Mouse (Mus musculus) kidney, adult 2 months (tissue): Measurements from ENCODE around the gene Hnrnpa3.

Source experiments
- CTCF ChIP-seq: fragments of 200-500 bp; conservative IDR thresholded peaks from 2 replicates; pipeline ENCODE4 v1.5.1; 2011; ENCODE audit warnings: low read depth, mild to moderate bottlenecking, control low read depth, low read length, moderate library complexity, mixed read lengths; ENCODE audit not compliant: insufficient read depth, insufficient read length
- POLR2A ChIP-seq: fragments of 200-500 bp; IDR thresholded peaks from one replicate; pipeline ENCODE4 v1.6.1; 2011; ENCODE audit warnings: low read depth, low read length, control low read depth

DNA sequence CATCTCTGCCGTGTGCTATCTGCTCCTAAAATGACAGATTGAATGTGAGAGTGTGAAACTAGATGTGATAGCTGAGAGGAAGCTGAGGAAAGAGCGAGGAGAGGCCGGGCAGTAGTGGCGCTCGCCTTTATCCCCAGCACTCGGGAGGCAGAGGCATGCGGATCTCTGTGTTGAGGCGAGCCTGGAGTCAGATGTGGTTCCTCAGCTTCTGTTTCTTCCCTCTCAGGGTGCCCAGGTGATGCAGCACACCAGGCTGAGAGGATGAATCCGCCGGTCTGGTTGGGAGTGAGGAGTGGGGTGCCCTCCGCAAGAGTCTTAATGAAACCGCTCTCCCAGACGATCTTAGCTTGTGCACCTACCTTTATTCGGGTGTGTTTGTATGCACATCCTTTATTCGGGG lies 49.1 kb upstream of the Hnrnpa3 start:
- TF ChIP-seq POLR2A (no peak), CTCF (no peak)
